Mouse (Mus musculus) urinary bladder, postnatal 36 days (tissue): ENCODE measurements around the gene Plxna2.

ENCODE experiments used
- DNase-seq, 2 experiments: peaks; one replicate each; pipeline ENCODE4 v3.0.0; 2022; ENCODE audit warnings: low spot score in 2 of 2, mixed read lengths in 1 of 2

Gene Plxna2

DNA sequence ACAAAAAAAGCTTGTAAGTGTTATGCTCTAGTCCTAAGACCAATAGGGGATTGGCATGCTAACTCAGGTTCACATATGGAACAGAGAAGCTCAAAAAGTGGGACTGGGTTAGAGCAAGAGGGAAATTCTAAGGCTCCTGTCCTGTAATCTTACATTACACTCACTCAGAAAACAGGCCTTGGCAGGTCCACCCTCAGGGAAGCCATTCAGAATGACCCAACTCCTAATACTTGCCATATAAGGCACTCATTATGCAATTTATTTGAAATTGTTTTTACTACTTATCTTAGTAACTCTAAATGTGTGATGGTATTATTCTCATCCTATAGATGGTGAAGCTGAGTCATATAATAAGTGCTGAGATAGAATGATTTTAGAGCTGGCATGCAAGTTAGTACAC, 146.9 kb downstream of the Plxna2 start:
- no peak for DNase-seq

DNA sequence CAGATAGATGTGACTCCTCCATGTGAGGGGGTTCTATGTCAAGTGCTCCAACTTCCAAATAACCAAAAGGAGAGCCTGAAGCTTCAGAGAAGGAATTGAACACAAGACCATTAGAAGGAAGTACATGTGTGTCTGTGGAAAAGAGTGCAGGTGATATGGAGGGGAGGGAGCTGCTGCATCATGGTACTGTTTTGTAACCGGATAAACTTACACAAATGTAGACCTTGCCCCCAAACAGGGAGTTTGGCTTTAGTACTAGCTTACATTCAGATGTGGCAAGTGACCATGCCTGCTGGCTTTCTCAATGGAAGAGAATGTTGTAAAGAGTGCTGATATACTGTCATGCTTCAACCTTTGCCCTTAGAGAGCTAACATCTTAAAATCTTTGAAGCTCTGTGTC, 150.8 kb downstream of the Plxna2 start:
- no peak for DNase-seq

- DNase-seq: no peak
Observed at GRCm38 (mm10) chr1:194772053-194772452, 154.0 kb downstream of the Plxna2 start.

GRCm38 (mm10) chr1:194773899-194774298, 155.9 kb downstream of the Plxna2 start:
- no peak for DNase-seq

GRCm38 (mm10) chr1:194774350-194774749, 156.3 kb downstream of the Plxna2 start:
- DNase-seq: no peak

GRCm38 (mm10) chr1:194774754-194775153, 156.7 kb downstream of the Plxna2 start:
- no peak for DNase-seq

GRCm38 (mm10) chr1:194775656-194776374, 157.8 kb downstream of the Plxna2 start:
- DNase-seq: no peak

DNA sequence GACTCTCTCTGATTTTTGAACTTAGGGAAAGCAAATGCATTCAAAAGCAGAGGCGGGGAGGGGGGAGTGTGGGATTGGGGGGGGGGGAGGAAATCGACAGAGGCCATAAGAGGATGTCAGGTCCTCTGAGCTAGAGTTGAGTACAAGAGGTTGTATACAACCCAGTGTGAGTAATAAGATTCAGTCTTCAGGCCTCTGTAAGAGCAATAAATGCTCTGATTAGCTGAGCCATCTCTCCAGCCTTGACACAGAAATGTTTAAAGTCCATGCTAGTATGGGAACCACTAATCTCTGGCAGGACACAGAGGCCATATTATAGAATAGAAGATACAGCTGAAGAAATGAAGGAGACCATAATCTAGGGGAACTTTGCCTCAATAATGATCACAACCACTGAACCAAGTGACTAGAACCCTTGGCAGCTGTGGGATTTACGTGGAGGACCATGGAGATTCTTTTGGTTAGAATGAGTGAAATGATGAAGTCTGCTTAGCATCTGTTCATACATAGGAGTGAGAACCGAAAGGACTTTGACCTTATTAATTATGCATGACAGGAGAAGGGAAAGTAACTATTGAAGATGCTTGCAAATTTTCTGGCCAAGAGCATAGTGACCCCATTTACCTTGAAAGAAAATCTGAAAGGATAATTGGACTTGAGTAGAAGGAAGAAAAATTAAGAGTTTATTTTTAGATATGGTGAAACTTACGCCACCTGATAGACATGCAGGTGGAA, 158.7 kb downstream of the Plxna2 start:
- no peak for DNase-seq

GRCm38 (mm10) chr1:194777608-194778007, 159.6 kb downstream of the Plxna2 start:
- DNase-seq: no peak

DNA sequence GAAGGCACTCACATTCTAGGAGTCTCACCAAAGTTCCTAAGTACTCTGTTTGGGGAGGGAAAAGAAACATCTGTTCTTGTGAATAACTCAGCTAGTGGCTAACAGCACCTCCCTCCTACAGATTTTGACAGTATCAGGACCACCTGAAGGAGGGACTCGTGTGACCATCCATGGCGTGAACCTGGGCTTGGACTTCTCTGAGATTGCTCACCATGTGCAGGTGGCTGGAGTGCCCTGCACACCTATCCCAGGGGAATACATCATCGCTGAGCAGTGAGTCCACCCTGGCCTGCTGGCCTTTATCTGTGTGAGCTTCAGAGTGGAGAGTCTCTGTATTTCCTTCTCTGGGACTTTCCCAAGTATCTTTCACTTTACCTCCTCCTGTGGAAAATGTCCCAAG, 162.4 kb downstream of the Plxna2 start:
- no peak for DNase-seq

DNA sequence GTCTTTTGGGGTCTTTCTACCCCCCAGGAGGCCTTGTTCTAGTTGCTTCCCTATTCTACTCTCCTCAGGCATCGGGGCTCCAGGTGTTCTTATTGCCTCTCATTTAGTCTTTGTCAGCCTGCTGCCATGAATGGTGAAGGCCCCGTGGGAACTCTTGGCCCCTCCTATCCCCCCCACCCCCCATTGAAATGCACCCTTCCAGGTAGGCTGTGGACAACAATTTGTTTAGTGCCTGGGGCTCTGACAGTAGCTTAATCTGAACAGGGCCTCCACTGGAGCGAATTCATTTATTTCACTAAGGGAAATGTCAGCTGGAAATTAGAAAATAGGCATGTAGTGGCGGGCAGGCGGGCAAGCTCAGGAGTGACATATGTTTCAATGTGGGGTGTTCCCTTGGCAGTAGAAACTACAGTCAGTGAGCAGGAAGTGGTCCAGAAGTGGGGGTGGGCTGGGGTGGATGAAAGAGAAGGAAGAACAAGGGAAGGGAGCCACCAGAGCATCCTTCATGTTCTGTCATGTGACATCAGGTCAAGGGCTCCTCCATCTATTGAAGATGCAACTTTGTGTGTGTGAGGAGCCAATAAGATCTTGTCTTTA, 162.9 kb downstream of the Plxna2 start:
- DNase-seq: no peak

DNA sequence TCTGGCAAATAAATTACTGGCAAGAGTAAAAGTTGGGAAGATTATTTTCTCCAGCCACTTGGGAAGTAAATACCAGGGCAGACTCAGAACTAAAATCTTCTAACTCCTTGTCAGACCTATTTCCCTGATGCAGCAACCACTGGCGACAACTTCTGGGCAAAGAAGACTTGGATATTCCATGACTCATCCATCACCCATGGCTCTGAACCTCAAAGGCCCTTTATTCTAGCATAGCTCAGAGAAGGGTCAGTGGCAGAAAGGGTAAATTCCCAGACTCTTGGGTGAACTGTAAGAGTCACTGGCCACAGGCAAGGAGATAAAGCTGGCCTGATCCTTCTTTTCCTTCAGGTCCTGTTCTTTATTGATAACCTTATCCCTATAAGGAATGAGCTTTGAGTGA, 163.5 kb downstream of the Plxna2 start:
- DNase-seq: no peak

DNA sequence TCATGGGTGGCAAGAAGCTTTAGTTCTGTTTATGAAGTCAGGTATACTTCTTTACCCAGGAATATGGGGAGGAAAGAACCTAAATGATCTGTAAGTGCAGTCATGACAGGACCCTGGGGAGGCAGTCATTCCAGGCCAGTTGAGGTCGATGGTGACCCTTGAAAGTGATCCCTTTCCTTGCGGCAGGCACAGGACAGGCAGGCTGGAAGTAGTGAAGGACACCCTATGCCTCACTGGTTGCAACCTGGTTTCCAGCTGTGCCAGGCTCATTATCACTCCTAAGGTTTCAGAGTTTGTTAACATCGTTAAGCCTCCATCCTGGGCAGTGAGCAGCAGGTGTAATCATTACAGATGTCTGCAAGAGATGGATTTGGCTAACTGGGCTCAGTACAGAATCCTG, 164.3 kb downstream of the Plxna2 start:
- no peak for DNase-seq

DNA sequence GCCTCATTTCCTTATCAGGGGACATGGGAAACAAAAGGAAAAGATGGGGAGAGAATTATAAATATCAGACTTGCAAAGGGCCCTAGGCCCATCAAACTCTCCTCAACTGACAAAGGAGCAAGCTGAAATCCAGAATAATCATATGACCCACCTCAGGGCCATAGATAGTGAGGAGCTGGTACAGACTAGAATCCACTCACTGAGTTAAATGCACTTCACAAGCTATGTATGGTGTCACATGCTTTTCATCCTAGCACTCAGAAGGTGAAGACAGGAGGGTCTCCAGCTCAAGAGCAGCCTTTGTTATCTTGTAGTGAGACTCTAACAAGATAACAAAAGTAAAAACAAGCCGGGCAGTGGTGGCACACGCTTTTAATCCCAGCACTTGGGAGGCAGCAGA, 169.6 kb downstream of the Plxna2 start:
- DNase-seq: no peak

- no peak for DNase-seq
Observed at GRCm38 (mm10) chr1:194793226-194793924, 175.4 kb downstream of the Plxna2 start.

- DNase-seq: no peak
Observed at GRCm38 (mm10) chr1:194795316-194795715, 177.3 kb downstream of the Plxna2 start.

GRCm38 (mm10) chr1:194797843-194798242, 179.8 kb downstream of the Plxna2 start:
- no peak for DNase-seq

- no peak for DNase-seq
Observed at GRCm38 (mm10) chr1:194798511-194798910, 180.5 kb downstream of the Plxna2 start.

GRCm38 (mm10) chr1:194808261-194808660, 190.2 kb downstream of the Plxna2 start:
- no peak for DNase-seq

- no peak for DNase-seq
Observed at GRCm38 (mm10) chr1:194808681-194809080, 190.7 kb downstream of the Plxna2 start.

DNA sequence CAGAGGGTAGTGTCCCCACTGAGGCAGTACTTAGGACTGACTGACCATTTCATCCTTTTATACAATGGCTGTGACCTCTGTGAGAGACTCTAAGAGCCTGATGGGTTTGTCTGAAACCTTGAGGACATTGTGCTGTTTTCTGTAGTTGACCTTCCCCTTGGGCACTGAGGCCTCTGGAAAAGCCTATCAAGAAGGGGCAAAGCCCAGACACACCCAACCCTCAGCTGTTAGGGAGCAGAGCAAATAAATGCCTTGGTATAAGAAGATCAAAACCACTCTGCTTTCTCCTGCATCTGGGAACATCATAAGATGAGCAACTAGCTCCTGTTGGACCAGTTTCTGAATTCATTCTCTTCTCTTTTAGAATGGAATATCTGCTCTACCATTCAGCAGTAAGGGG, 191.6 kb downstream of the Plxna2 start:
- DNase-seq: no peak

GRCm38 (mm10) chr1:194814187-194814586, 196.2 kb downstream of the Plxna2 start:
- no peak for DNase-seq
